Mouse (Mus musculus) hindbrain, embryonic 12.5 days (tissue): ENCODE results near the gene Mis12. TPM values are rescaled to one million over a fixed set of nuclear protein-coding genes. Genes with fewer than 3 reads are reported as not detected.

Experiments used
- ATAC-seq: fragments of 200-750 bp; cut with Nextera tagmentation; 2 replicates; pipeline ENCODE4 v1.8.0; 2017; ENCODE audit warnings: moderate TSS enrichment; ENCODE audit not compliant: low FRiP score
- H3K27ac ChIP-seq: fragments of 300-500 bp; sonication (generic); 2 replicates; pipeline ENCODE4 v1.5.1; 2016; ENCODE audit warnings: mild to moderate bottlenecking
- H3K27me3 ChIP-seq: fragments of 300-500 bp; sonication (generic); 2 replicates; pipeline ENCODE4 v1.6.1; 2016; ENCODE audit warnings: mild to moderate bottlenecking
- H3K36me3 ChIP-seq: fragments of 300-500 bp; sonication (generic); 2 replicates; pipeline ENCODE4 v1.6.1; 2016; ENCODE audit warnings: mild to moderate bottlenecking
- H3K4me1 ChIP-seq: fragments of 300-500 bp; sonication (generic); 2 replicates; pipeline ENCODE4 v1.6.1; 2016
- H3K4me2 ChIP-seq: fragments of 300-500 bp; sonication (generic); replicated peaks from 2 replicates; pipeline ENCODE4 v1.6.1; 2016; ENCODE audit warnings: mild to moderate bottlenecking
- H3K4me3 ChIP-seq: fragments of 300-500 bp; sonication (generic); 2 replicates; pipeline ENCODE4 v1.5.1; 2016; ENCODE audit warnings: mild to moderate bottlenecking
- H3K9ac ChIP-seq: fragments of 300-500 bp; sonication (generic); 2 replicates; pipeline ENCODE4 v1.6.1; 2016; ENCODE audit warnings: mild to moderate bottlenecking, moderate library complexity
- H3K9me3 ChIP-seq: fragments of 300-500 bp; sonication (generic); replicated peaks from 2 replicates; pipeline ENCODE4 v1.6.1; 2016; ENCODE audit warnings: mild to moderate bottlenecking
- WGBS: fragments of 180-500 bp; shearing (Covaris S2); methylation state at CpG from one replicate; pipeline ENCODE4 v1.1.7; 2016; 5-methylcytosine and 5-hydroxymethylcytosine counted together
- polyA plus RNA-seq: library from polyadenylated mRNA; unstranded; fragments of >200 nt; fragmentation: Nextera tagmentation; extraction: Ambion mirVana; gene quantifications from 2 replicates; pipeline ENCODE4 v1.2.1, GENCODE M21; 2016

Gene Mis12
- polyA plus RNA-seq = 49.7 and 53.4 TPM in 2 replicates

DNA sequence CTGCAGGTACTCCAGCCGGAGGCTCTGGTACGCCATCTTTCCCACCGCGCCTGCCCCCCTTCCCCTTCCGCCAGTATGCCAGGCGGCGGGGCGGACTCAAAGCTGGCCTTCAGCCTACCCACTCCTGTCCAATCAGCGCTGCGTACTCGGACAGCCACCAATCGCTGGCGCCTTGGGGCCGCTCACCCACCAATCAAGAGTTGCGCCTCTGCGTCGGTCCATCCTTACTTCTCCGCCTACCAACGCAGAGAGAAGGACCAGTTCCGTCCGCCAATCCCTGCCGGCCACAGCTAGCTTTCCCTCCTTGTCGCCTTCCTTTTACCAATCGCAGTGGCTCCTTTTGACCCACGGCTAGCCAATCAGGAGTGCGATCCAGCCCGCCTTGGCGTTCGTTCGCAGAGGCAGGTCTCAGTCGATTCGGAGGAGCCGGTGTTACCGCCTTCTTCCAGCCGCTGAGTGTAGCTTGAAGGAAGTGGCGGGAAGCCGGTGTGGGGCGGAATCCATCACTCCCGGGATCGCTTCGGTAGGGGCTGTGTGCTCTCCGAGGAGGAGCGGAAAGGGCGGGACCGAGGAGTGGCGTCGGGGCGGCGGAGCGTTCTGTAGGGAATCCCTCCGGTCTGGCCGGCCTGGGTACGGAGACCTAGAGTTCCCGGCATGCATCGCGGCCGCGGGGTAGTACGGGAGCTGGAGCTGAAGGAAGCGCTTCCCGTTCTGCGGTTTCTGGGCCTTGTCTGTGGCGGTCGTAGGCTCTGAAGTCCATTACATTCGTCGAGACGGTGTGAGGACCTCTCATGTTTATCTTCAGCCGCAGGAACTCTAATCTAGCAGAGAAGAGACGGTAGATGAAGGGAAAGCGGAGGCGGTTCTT, at the start of gene Mis12, which contains the start of gene Derl2:
Gene Mis12, plus strand, starts transcription at position 411 of the 868 bp plus-strand sequence.
Gene Derl2, minus strand, starts transcription at position 641 of the 868 bp plus-strand sequence.
- Histone ChIP-seq H3K27ac (peak within 1 kb of the TSS; percentile 88), H3K27me3 (no peaks in the 10 kb centered on the region), H3K4me1 (peaks cover 30% of the 10 kb centered on the region), H3K9me3 (no peaks in the 10 kb centered on the region), H3K36me3 (peaks cover 2% of the 10 kb centered on the region; the same call in 1 of the 2 replicates), H3K9ac (peak within 1 kb of the TSS; percentile 86), H3K4me2 (peak within 1 kb of the TSS; percentile 83), H3K4me3 (peak within 1 kb of the TSS; percentile 90)
- WGBS = under 1% methylated on average over 70 of the region's 71 CpGs
- peak; percentile 100 for ATAC-seq

DNA sequence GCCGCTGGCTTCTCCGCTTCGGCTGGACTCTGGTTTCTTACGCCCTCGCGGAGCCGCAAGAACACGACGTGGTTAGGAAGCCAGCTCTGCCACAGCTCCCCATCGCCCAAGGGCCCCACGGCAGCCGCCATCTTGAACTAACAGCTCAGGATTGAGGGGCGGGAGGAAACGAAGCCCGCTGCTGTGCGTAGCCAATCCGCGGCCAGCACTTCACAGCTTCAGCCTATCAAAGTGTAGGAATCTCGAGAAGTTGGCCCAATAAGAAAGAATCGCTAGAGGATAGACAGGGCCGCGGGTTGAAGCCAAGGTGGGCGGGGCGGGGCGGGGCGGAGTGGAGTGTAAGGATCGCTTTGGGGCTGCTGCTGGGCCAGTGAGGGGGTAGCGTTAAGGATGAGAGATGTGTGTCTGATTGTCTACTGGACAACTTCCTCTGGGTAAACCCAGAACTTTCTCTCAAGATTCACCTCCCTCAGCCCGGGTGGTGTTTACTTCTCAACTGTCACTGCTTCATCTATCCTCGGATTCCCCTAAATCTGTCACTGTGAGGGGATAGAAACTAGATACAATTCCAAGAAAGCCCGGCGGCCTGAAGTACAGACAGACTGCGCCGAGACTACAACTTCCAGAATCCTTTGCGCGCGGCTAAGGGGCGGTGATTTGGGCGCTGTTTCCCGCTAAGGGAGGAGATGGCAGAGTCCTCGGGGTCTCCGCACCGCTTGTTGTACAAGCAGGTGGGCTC, 49.4 kb upstream of the Mis12 start, which contains the start of the genes Nup88 and Rpain:
Gene Nup88, minus strand, starts transcription at position 153 of the 739 bp plus-strand sequence.
Gene Rpain, plus strand, starts transcription at position 393 of the 739 bp plus-strand sequence.
- Histone ChIP-seq H3K4me2 (peak within 1 kb of the TSS; percentile 64), H3K4me3 (peak within 1 kb of the TSS; percentile 81), H3K36me3 (peaks cover 32% of the 10 kb centered on the region), H3K9ac (peak within 1 kb of the TSS; percentile 89), H3K4me1 (peaks cover 16% of the 10 kb centered on the region), H3K27me3 (no peaks in the 10 kb centered on the region), H3K27ac (peak within 1 kb of the TSS; percentile 91), H3K9me3 (no peaks in the 10 kb centered on the region)
- peak; percentile 97 for ATAC-seq
- under 1% methylated on average over 42 of the region's 43 CpGs for whole genome bisulfite sequencing

DNA sequence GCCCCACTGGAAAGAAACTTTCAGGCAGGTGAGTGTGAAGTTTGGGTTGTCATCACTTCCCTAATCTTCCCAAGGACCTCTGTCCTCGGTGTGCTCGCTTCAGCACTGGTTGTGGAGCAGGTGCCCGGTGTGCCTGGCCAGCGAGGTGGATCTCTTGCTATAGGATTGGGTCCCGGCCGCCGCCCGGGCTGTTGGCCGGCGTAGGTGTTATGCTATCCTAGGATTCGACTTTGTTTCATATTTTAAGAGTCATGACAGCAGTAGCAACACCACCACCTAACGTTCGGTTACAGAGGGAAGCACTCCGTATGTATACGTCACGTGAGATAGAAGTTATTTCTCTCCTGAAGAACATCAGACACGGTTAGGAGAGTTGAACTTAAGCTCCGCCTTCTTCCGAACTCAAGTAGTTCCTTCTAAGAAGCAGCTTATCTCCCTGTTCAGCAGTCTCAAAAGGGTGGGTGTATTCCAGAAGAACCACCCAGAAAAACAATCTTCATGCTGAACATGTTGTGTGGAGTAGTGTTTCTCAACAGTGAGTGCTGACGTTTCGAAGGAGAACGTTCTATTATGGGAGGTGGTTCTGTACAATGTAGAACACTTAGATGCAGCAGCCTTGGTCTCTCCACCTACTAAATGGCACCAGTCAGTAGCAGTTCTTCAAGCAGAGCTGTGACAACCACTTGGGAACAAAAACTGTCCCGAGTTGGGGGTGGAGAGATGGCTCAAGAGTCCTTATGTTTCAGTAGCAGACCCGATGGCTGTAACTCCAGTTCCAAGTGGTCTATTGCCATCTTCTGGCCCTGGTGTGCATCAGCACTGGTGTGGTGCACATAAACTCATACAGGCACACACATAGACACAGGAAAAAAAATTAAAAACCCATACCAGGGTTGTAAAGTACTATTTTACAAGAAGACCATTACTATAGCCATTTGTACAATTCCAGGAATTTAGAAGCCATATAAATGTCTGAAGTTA, 48.6 kb upstream of the Mis12 start:
- peaks cover 32% of the 10 kb centered on the region for H3K36me3 ChIP-seq
- WGBS = 19% methylated on average over 24 of the region's 24 CpGs
- H3K4me3 ChIP-seq = peak overlapping the region; percentile 81
- H3K27me3 ChIP-seq = no peaks in the 10 kb centered on the region
- peak overlapping the region; percentile 64 for H3K4me2 ChIP-seq
- H3K9ac ChIP-seq = peak overlapping the region; percentile 89
- H3K27ac ChIP-seq = peak overlapping the region; percentile 91
- H3K9me3 ChIP-seq = no peaks in the 10 kb centered on the region
- ATAC-seq = peak; percentile 0; the same call in 1 of the 2 replicates
- H3K4me1 ChIP-seq = peaks cover 16% of the 10 kb centered on the region

DNA sequence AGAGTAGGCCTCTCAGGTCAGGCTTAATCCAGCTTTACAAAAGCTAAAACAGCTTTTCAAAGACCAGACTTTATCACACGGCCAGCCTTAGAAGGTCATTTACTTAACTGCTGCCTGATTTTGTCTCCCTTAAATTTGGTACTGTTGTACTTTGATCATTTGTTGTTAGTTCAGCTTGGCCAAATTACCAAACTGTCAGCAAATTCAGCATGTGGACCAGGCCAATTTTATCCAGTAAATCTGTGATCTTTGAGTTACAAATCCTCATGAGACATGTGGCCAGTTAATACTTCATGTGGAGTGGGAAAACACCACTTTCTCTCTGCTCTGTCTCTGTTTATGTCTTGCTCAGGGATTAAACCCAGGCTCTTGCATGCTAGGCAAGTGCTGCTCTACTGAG, 46.8 kb upstream of the Mis12 start:
- WGBS = 67% methylated on average over 1 of the region's 1 CpGs
- peaks cover 45% of the 10 kb centered on the region for H3K36me3 ChIP-seq
- no peak for ATAC-seq

DNA sequence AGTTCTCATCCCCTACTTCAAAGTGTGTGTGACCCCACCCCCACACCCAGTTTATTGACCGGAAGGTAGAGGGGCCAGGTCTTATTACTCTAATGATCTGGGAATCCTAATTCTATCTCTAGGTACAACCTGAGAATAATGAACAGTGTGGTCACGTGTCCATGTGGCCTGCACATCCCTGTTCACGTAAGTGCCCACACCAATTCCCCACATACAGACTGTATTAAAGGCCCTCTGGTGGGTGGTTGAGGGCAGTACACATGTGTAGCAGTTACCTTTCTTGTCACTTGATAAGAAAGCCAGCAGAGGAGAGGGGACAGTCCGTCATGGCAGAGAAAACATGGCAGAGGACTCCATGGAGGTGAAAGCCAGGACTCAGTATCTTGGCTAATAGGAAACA, 45.5 kb upstream of the Mis12 start:
- WGBS = 72% methylated on average over 4 of the region's 4 CpGs
- H3K9ac ChIP-seq = no peak overlapping the region
- H3K27ac ChIP-seq = no peak overlapping the region
- no peak overlapping the region for H3K4me2 ChIP-seq
- no peaks in the 10 kb centered on the region for H3K9me3 ChIP-seq
- ATAC-seq = no peak
- H3K4me1 ChIP-seq = peaks cover 5% of the 10 kb centered on the region
- H3K36me3 ChIP-seq = peaks cover 58% of the 10 kb centered on the region
- H3K4me3 ChIP-seq = no peak overlapping the region
- no peaks in the 10 kb centered on the region for H3K27me3 ChIP-seq

More for the DNA sequence above, 46.8 kb upstream of the Mis12 start:
- no peaks in the 10 kb centered on the region for H3K27me3 ChIP-seq
- H3K4me2 ChIP-seq = no peak overlapping the region
- no peaks in the 10 kb centered on the region for H3K9me3 ChIP-seq
- H3K27ac ChIP-seq = no peak overlapping the region
- H3K4me3 ChIP-seq = no peak overlapping the region
- H3K4me1 ChIP-seq = peaks cover 13% of the 10 kb centered on the region
- no peak overlapping the region for H3K9ac ChIP-seq

DNA sequence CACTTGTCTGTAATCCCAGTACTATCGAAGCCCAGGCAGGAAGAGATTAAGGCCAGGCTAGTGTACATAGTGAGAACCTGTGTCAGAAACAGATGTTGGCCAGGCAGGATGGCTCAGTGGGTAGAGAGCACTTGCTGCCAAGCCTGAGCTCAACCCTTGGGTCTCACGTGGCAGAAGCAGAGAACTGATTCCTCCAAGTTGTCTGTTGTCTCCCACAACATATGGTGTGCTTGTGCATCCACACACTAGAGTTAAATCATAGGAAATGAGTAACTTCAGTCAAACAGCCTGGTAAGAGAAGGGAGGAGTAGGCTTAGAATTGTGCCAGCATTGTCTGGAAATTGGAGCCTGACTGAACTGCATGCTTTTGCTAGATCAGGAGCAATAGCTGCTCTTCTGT, 44.2 kb upstream of the Mis12 start:
- H3K27ac ChIP-seq = no peak overlapping the region
- no peak overlapping the region for H3K4me2 ChIP-seq
- ATAC-seq = no peak
- H3K4me3 ChIP-seq = no peak overlapping the region
- no peaks in the 10 kb centered on the region for H3K9me3 ChIP-seq
- H3K4me1 ChIP-seq = peaks cover 5% of the 10 kb centered on the region
- peaks cover 69% of the 10 kb centered on the region for H3K36me3 ChIP-seq
- no peaks in the 10 kb centered on the region for H3K27me3 ChIP-seq
- H3K9ac ChIP-seq = no peak overlapping the region
- 86% methylated on average over 2 of the region's 2 CpGs for WGBS

DNA sequence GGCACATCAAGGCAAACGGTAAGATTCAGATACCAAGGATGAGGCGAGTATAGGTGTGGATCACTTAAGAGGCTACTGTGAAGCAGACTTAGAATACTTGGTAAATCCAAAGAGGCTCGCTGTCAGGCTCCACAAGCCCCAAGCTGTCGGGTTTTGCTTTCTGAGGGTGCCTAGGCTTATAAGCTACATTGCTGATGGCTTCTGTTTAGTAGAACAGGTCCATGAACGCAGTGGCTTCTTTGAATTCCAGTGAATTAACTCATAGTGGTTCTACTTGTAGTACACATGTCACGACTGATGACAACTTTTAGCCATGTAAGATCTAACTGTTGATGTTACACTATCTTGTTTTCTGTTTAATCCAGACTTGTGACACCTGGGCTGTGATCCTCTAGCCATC, 42.1 kb upstream of the Mis12 start:
- no peak overlapping the region for H3K4me3 ChIP-seq
- no peak overlapping the region for H3K4me2 ChIP-seq
- H3K36me3 ChIP-seq = peaks cover 80% of the 10 kb centered on the region
- no peak overlapping the region for H3K27ac ChIP-seq
- no peak for ATAC-seq
- peaks cover 12% of the 10 kb centered on the region for H3K4me1 ChIP-seq
- no peaks in the 10 kb centered on the region for H3K27me3 ChIP-seq
- no peaks in the 10 kb centered on the region for H3K9me3 ChIP-seq
- no peak overlapping the region for H3K9ac ChIP-seq
- WGBS = 93% methylated on average over 6 of the region's 6 CpGs

DNA sequence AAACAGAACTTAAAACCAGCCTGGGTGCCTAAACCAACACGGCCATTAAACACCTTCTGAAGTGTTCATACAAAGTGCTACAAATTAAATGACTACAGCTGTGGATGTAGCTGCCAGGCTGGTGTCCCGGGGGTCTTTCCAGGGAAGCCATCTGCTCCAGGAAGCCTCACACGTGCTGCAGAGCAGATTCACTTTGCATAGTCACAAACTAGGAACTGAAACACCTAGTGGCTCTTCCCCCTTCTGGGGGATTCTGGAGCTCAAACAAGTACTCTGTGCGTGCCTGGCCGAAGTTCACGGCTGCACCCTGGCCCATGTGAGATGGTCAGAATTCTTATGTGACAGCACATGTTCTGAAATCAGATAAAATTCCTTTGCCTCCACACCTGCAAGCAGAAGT, 39.2 kb upstream of the Mis12 start:
- ATAC-seq = no peak
- peaks cover 61% of the 10 kb centered on the region for H3K36me3 ChIP-seq
- no peak overlapping the region for H3K4me3 ChIP-seq
- 82% methylated on average over 6 of the region's 6 CpGs for WGBS
- no peak overlapping the region for H3K9ac ChIP-seq
- peaks cover 12% of the 10 kb centered on the region for H3K4me1 ChIP-seq
- no peaks in the 10 kb centered on the region for H3K9me3 ChIP-seq
- no peaks in the 10 kb centered on the region for H3K27me3 ChIP-seq
- no peak overlapping the region for H3K4me2 ChIP-seq
- no peak overlapping the region for H3K27ac ChIP-seq

DNA sequence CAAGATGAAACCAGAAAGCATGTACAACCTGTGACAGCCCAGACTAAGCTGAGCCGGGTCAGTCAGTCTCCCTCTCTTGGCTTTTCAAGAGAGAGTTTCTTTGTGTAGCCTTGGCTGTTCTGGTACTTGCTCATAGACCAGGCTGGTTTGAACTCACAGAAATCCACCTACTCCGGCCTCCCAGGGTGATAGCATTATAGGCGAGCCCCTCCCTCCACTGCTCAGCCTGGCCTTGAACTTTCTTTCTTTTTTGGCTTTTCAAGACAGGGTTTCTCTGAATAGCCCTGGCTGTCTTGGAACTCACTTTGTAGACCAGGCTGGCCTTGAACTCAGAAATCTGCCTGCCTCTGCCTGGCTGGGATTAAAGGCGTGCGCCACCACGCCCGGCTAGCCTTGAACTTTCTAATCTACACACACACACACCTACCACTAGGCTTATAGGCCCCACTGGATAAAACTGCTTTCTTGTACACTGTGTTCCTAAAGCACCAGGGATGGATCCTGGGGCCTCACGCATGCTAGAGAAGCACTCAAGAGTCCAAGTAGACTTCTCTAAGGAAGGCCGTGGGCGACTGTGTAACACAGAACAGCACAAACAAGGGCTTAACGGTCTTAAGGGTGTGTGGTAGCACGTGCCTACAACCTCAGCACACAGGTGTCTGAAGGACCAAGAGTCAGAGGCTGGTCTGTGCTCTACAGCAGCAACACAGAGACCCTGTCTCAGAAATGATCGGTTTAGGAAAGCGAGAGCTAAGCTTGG, 38.5 kb upstream of the Mis12 start:
- no peak for ATAC-seq
- Histone ChIP-seq H3K4me1 (peaks cover 12% of the 10 kb centered on the region), H3K27me3 (no peaks in the 10 kb centered on the region), H3K9me3 (no peaks in the 10 kb centered on the region), H3K4me2 (no peak overlapping the region), H3K36me3 (peaks cover 62% of the 10 kb centered on the region), H3K9ac (no peak overlapping the region), H3K27ac (no peak overlapping the region), H3K4me3 (no peak overlapping the region)
- 95% methylated on average over 14 of the region's 14 CpGs for WGBS

DNA sequence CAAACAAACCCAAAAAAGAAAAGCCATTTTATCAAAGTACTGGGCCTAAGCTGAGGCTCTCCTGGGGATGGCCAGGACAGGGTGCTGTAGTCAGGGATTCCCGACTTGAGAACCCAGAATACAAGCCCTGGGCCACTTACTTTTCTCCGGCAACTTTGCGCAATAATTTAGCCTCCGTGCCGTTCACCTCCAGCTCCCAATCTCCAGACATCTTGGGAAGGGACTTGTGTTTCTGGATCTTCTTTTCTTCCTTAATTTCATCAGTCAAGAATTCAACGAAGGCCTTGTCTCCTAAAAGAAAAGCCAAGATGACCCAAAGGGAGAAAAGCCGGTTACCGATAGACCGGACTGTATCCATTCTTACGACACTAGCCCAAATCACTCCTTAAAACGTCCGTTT, 37.4 kb upstream of the Mis12 start:
- Histone ChIP-seq H3K4me1 (peaks cover 12% of the 10 kb centered on the region), H3K27ac (no peak overlapping the region; the same call in 1 of the 2 replicates), H3K9ac (peak overlapping the region; percentile 93), H3K4me3 (peak overlapping the region; percentile 100), H3K36me3 (peaks cover 62% of the 10 kb centered on the region), H3K9me3 (no peaks in the 10 kb centered on the region), H3K4me2 (peak overlapping the region; percentile 73), H3K27me3 (no peaks in the 10 kb centered on the region)
- no peak for ATAC-seq
- 10% methylated on average over 12 of the region's 12 CpGs for WGBS
